Mouse (Mus musculus) heart, embryonic 16.5 days (tissue): ENCODE data around the gene Hist1h4a. TPM values are rescaled to one million over a fixed set of nuclear protein-coding genes. Genes with fewer than 3 reads are reported as not detected.

Experiments used
- ATAC-seq: fragments of 200-750 bp; cut with Nextera tagmentation; replicated peaks from 2 replicates; pipeline ENCODE4 v1.8.0; 2017; ENCODE audit warnings: moderate number of reproducible peaks; ENCODE audit not compliant: insufficient read depth, low FRiP score; ENCODE audit errors: extremely low read depth
- H3K27ac ChIP-seq: fragments of 300-500 bp; sonication (generic); 2 replicates; pipeline ENCODE4 v1.5.1; 2014; ENCODE audit warnings: mild to moderate bottlenecking, low read length, control low read depth, moderate library complexity
- H3K27me3 ChIP-seq: fragments of 300-500 bp; sonication (generic); 2 replicates; pipeline ENCODE4 v1.6.1; 2014; ENCODE audit warnings: low read length, mixed read lengths; ENCODE audit not compliant: control insufficient read depth, insufficient read depth
- H3K36me3 ChIP-seq: fragments of 300-500 bp; sonication (generic); 2 replicates; pipeline ENCODE4 v1.6.1; 2014; ENCODE audit not compliant: control insufficient read depth, insufficient read depth
- H3K4me1 ChIP-seq: fragments of 300-500 bp; sonication (generic); 2 replicates; pipeline ENCODE4 v1.6.1; 2014; ENCODE audit warnings: low read length, mixed read lengths; ENCODE audit not compliant: control insufficient read depth, insufficient read depth
- H3K4me2 ChIP-seq: fragments of 300-500 bp; sonication (generic); 2 replicates; pipeline ENCODE4 v1.6.1; 2014; ENCODE audit warnings: low read depth, mild to moderate bottlenecking, control low read depth, low read length
- H3K4me3 ChIP-seq: fragments of 300-500 bp; sonication (generic); 2 replicates; pipeline ENCODE4 v1.5.1; 2014; ENCODE audit warnings: mild to moderate bottlenecking, control low read depth, low read length
- H3K9ac ChIP-seq: fragments of 300-500 bp; sonication (generic); 2 replicates; pipeline ENCODE4 v1.6.1; 2014; ENCODE audit warnings: low read length, control low read depth
- H3K9me3 ChIP-seq: fragments of 300-500 bp; sonication (generic); replicated peaks from 2 replicates; pipeline ENCODE4 v1.6.1; 2016; ENCODE audit warnings: low read length; ENCODE audit not compliant: control insufficient read depth
- WGBS: fragments of 180-500 bp; shearing (Covaris S2); extraction: QIAGEN DNeasy Blood & Tissue Kit; methylation state at CpG from one replicate; pipeline ENCODE4 v1.1.7; 2014; 5-methylcytosine and 5-hydroxymethylcytosine counted together
- polyA plus RNA-seq: library from polyadenylated mRNA; unstranded; fragments of >200 nt; fragmentation: Nextera tagmentation; extraction: Ambion mirVana; gene quantifications from 2 replicates; pipeline ENCODE4 v1.2.1, GENCODE M21; 2015

Gene Hist1h4a
- polyA plus RNA-seq, 1 experiment from 2014 or later = 0.32 TPM

DNA sequence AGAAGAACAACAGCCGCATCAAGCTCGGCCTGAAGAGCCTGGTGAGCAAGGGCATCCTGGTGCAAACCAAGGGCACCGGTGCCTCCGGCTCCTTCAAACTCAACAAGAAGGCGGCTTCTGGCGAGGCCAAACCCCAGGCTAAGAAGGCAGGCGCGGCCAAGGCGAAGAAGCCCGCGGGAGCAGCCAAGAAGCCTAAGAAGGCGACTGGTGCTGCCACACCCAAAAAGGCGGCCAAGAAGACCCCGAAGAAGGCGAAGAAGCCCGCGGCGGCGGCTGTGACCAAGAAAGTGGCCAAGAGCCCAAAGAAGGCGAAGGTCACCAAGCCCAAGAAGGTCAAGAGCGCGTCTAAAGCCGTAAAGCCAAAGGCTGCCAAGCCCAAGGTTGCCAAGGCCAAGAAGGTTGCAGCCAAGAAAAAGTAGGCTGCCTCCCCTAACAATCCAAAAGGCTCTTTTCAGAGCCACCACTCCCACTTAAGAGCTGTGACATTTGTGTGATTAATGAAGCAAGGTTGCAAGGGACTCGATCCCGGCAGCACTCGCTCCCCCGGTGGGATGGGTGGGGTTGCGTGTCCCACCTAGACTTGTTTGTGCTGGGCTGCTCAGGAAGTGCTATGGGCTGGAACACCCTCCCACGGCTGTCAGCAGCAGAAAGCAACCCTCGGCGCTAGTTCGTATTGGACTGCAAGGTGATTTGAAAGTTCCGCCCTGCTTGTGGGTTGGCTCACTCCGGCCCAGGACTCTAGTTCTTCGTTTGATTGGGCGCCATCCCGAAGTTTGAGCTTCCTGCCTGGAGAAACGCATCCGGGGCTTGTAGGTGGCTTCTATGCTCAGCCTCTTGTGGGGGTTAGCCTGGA, 21.7 kb downstream of the Hist1h4a start:
- Histone ChIP-seq H3K4me3 (peak overlapping the region; percentile 74), H3K27ac (peak overlapping the region; percentile 99), H3K27me3 (no peaks in the 10 kb centered on the region), H3K4me1 (peaks cover 18% of the 10 kb centered on the region), H3K36me3 (no peaks in the 10 kb centered on the region), H3K9ac (peak overlapping the region; percentile 92), H3K9me3 (no peaks in the 10 kb centered on the region), H3K4me2 (peak overlapping the region; percentile 95)
- peak; percentile 90 for ATAC-seq
- 0% methylated on average over 39 of the region's 39 CpGs for WGBS

DNA sequence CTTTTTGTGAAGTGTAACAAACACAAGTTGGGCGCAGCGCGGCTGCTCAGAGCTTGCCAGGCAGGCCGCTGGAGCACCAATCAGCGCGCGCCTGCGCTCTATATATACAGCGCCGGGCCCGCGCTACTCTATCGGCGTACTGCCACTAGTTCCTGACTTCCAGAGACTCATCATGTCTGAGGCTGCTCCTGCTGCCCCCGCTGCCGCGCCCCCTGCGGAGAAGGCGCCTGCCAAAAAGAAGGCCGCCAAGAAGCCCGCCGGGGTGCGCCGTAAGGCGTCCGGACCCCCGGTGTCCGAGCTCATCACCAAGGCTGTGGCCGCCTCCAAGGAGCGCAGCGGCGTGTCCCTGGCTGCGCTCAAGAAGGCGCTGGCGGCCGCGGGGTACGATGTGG, 22.4 kb downstream of the Hist1h4a start, which contains the start of gene Hist1h1c:
Gene Hist1h1c, plus strand, starts transcription at position 132 of the 392 bp plus-strand sequence.
- Histone ChIP-seq H3K27me3 (no peaks in the 10 kb centered on the region), H3K4me3 (peak within 1 kb of the TSS; percentile 74), H3K36me3 (no peaks in the 10 kb centered on the region), H3K27ac (peak within 1 kb of the TSS; percentile 99), H3K4me2 (peak within 1 kb of the TSS; percentile 95), H3K4me1 (peaks cover 16% of the 10 kb centered on the region), H3K9ac (peak within 1 kb of the TSS; percentile 92), H3K9me3 (no peaks in the 10 kb centered on the region)
- under 1% methylated on average over 29 of the region's 38 CpGs for WGBS
- peak; percentile 87 for ATAC-seq

DNA sequence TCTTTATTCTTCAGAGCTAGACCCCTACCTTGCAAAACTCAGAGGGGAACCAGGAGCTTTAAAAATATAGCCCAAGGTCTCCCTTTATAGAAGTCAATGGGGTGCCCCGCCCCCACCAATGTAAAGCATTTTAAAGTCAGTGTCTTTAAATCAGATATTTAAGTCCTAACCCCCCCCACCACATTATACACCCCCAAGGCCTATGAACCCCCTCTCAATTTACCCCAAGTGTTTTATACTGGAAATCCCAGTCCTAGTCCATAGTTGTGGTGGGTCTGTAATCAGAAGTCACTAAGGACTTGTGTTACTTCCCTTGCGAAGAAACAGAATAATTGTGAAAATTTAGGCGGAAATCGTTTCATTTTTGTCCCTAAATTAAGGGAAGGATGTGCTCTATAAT, 23.0 kb downstream of the Hist1h4a start:
- peak overlapping the region; percentile 99 for H3K27ac ChIP-seq
- ATAC-seq = no peak
- peak overlapping the region; percentile 95 for H3K4me2 ChIP-seq
- H3K4me1 ChIP-seq = peaks cover 16% of the 10 kb centered on the region
- no peaks in the 10 kb centered on the region for H3K9me3 ChIP-seq
- peak overlapping the region; percentile 68 for H3K9ac ChIP-seq
- WGBS = 26% methylated on average over 4 of the region's 4 CpGs
- H3K4me3 ChIP-seq = peak overlapping the region; percentile 74
- H3K27me3 ChIP-seq = no peaks in the 10 kb centered on the region
- H3K36me3 ChIP-seq = no peaks in the 10 kb centered on the region

DNA sequence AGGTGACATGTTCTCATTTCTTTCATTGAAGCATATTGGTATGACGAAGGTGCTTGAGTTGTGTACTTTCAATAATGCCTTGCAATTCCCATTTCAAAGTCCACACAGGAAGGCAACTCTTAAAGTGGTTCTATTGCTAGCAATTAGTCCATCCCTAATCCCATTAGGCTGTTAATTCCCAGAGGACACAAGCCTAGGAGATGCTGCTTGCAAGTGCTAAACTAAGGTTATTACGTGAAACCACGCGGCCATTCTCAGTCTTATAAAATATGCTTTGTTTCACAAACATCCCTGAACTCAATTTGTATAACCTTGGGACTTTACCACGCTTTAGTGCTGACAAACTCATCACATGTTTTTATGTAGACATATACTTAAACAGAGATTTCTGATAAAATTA, 23.9 kb downstream of the Hist1h4a start:
- H3K9ac ChIP-seq = no peak overlapping the region
- no peak overlapping the region for H3K4me2 ChIP-seq
- 90% methylated on average over 5 of the region's 5 CpGs for WGBS
- H3K9me3 ChIP-seq = no peaks in the 10 kb centered on the region
- ATAC-seq = no peak
- no peak overlapping the region for H3K27ac ChIP-seq
- peaks cover 15% of the 10 kb centered on the region for H3K4me1 ChIP-seq
- no peaks in the 10 kb centered on the region for H3K36me3 ChIP-seq
- H3K27me3 ChIP-seq = no peaks in the 10 kb centered on the region
- no peak overlapping the region for H3K4me3 ChIP-seq

DNA sequence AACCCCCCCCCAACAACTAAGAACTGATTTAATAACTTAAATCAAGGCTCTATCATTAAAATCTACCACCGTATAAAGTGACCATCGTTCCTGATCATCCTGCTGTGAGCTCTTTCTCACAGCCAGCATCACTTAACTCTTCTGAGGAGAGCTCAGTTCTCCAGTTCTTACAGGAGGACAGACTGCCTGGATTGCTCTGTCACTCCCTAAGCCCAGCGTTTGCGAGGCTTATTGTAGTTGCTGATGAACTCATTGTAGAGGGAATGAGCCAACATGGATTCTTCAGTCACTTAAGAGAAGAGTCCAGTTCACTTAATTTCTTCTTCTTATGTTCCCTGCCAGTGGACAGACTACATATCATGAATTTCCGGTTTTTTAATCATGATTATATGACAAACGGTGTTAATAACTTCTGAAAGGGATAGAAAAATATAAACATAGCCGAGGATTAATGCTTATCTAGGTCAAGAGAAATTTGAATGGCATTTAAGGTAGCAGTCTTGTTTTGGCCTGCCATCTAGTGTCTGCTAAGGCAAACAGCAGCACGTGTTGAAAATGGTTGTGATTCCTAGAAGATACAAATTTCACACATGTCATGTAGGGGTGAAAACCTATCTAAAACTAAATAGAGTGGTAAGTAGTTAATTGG, 28.8 kb downstream of the Hist1h4a start:
- Histone ChIP-seq H3K4me2 (no peak overlapping the region), H3K27me3 (no peaks in the 10 kb centered on the region), H3K9ac (no peak overlapping the region), H3K4me1 (no peaks in the 10 kb centered on the region), H3K4me3 (no peak overlapping the region), H3K9me3 (no peaks in the 10 kb centered on the region), H3K27ac (no peak overlapping the region), H3K36me3 (no peaks in the 10 kb centered on the region)
- no peak for ATAC-seq
- 22% methylated on average over 8 of the region's 8 CpGs for WGBS

DNA sequence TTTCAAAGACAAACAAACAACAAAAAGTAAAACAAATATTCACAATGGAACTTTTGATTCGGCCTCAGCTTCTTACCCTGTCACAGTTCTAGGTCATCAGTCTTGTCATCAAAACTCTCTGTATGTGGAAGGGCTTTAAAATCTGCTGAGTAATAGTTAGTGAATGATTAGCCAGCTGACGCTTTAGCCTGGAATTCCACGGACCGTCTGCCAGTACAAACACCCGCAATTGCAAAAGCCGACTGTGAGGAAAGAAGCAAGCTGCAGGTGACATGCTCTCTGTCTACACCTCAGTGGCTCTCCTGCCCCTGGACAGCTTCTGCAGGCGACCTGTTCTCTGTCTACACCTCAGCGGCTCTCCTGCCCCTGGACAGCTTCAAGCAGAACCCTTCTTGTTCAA, 30.6 kb downstream of the Hist1h4a start:
- no peaks in the 10 kb centered on the region for H3K4me1 ChIP-seq
- ATAC-seq = no peak
- no peak overlapping the region for H3K9ac ChIP-seq
- H3K27me3 ChIP-seq = no peaks in the 10 kb centered on the region
- H3K36me3 ChIP-seq = no peaks in the 10 kb centered on the region
- H3K4me3 ChIP-seq = no peak overlapping the region
- no peak overlapping the region; the same call in 1 of the 2 replicates for H3K4me2 ChIP-seq
- H3K9me3 ChIP-seq = no peaks in the 10 kb centered on the region
- WGBS = 16% methylated on average over 8 of the region's 8 CpGs
- no peak overlapping the region for H3K27ac ChIP-seq

DNA sequence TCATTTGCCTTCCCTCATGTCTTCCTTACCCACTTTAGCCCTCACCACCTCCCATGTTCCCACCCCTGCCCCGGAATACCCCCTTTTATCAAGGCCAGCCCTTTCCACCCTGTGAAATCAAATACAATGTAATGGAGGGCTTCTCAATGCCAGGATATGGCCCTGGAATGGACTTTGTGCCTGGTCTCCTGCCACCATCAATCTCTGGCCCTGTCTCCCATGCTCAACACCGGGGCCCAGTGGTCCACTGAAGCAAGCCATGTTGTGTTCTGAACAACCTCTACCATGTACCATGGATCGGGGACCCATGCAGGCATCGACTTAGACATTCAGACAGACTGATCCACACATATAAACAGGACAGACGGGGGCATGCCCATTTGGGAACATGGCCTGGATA, 31.3 kb downstream of the Hist1h4a start:
- H3K27ac ChIP-seq = no peak overlapping the region
- no peaks in the 10 kb centered on the region for H3K36me3 ChIP-seq
- no peak overlapping the region for H3K4me3 ChIP-seq
- H3K27me3 ChIP-seq = no peaks in the 10 kb centered on the region
- no peak overlapping the region for H3K4me2 ChIP-seq
- no peak for ATAC-seq
- H3K9me3 ChIP-seq = no peaks in the 10 kb centered on the region
- H3K4me1 ChIP-seq = no peaks in the 10 kb centered on the region; the same call in 1 of the 2 replicates
- H3K9ac ChIP-seq = no peak overlapping the region
- 93% methylated on average over 5 of the region's 5 CpGs for whole genome bisulfite sequencing

DNA sequence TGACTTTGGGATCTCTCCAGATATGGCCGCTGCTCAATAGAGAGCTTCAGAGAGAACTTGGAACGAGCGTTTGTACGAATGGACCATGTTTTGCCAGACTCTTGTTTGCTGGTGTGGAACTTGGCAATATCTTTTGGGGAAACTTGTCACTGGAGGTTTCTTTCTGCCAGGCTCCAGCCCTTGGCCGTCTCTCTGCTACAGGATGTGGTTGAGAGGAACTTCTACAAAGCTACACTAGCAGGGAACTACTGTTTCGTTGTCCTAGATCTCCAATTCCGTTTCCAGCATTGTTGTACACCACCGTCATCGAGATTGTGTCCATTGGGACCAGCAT, 31.9 kb downstream of the Hist1h4a start:
- H3K27ac ChIP-seq = no peak overlapping the region

DNA sequence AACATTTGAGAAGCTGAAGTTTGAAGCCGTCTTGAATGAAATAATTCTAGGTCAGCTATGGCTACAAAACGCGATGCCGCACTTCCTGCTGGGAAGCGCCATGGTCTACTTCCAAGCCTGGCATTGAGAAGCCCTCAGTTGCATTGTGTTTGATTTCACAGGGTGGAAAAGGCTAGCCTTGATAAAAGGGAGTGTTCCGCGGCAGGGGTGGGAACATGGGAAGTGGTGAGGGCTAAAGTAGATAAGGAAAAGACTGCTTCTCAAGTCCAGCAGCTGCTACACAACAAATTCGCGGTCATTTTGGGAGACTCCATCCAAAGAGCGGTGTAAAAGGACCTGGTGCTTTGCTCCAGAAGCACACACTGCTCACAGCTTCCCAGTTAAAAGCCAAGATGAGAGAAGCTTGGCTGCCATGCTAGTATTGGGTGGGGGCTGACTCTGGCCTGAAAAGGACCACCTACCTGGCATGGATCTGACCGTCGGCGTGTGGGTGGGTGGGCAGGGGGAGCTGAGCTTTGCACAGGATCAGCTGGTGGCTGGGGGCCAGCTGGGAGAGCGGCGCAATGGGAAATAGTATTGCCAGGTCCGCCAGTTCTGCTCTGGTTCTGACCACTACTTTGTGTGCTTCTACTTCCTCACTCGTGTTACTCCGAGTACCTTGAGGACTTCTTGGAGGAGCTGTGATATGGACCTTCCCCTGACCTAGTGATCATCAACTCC, 32.4 kb downstream of the Hist1h4a start:
- Histone ChIP-seq H3K27me3 (no peaks in the 10 kb centered on the region), H3K4me2 (no peak overlapping the region), H3K36me3 (no peaks in the 10 kb centered on the region), H3K27ac (no peak overlapping the region), H3K9ac (no peak overlapping the region), H3K4me3 (no peak overlapping the region), H3K9me3 (no peaks in the 10 kb centered on the region), H3K4me1 (peaks cover 2% of the 10 kb centered on the region)
- ATAC-seq = no peak
- 70% methylated on average over 18 of the region's 18 CpGs for WGBS

More for the DNA sequence above, 31.9 kb downstream of the Hist1h4a start:
- H3K4me3 ChIP-seq = no peak overlapping the region
- H3K4me1 ChIP-seq = peaks cover under 1% of the 10 kb centered on the region
- H3K36me3 ChIP-seq = no peaks in the 10 kb centered on the region
- no peaks in the 10 kb centered on the region for H3K9me3 ChIP-seq
- 85% methylated on average over 9 of the region's 9 CpGs for WGBS
- H3K4me2 ChIP-seq = no peak overlapping the region
- no peak overlapping the region for H3K9ac ChIP-seq
- H3K27me3 ChIP-seq = no peaks in the 10 kb centered on the region
- no peak for ATAC-seq
